Mouse (Mus musculus) stomach, embryonic 15.5 days (tissue): ENCODE results near the gene 4930442H23Rik. TPM values are rescaled to one million over a fixed set of nuclear protein-coding genes. Genes with fewer than 3 reads are reported as not detected.
A peak's percentile ranks its signal among the peaks of the same experiment; 100 is the strongest.
"Not testable (repeated sequence)": the region's sequence is repeated elsewhere in the genome, so short reads cannot be mapped to it uniquely, and the experiment has no call there.

ENCODE experiments used
- ATAC-seq: fragments of 200-750 bp; cut with Nextera tagmentation; 2 replicates; pipeline ENCODE4 v1.8.0; 2017; ENCODE audit warnings: low read depth, moderate number of reproducible peaks, moderate TSS enrichment; ENCODE audit not compliant: insufficient read depth, low FRiP score
- H3K27ac ChIP-seq: fragments of 300-500 bp; sonication (generic); 2 replicates; pipeline ENCODE4 v1.5.1; 2015; ENCODE audit warnings: mild to moderate bottlenecking, inconsistent platforms
- H3K27me3 ChIP-seq: fragments of 300-500 bp; sonication (generic); replicated peaks from 2 replicates; pipeline ENCODE4 v1.6.1; 2015; ENCODE audit warnings: inconsistent platforms
- H3K36me3 ChIP-seq: fragments of 300-500 bp; sonication (generic); 2 replicates; pipeline ENCODE4 v1.6.1; 2015; ENCODE audit warnings: inconsistent platforms
- H3K4me1 ChIP-seq: fragments of 300-500 bp; sonication (generic); 2 replicates; pipeline ENCODE4 v1.6.1; 2015; ENCODE audit warnings: inconsistent platforms
- H3K4me2 ChIP-seq: fragments of 300-500 bp; sonication (generic); 2 replicates; pipeline ENCODE4 v1.6.1; 2015; ENCODE audit warnings: mild to moderate bottlenecking, inconsistent platforms
- H3K4me3 ChIP-seq: fragments of 300-500 bp; sonication (generic); replicated peaks from 2 replicates; pipeline ENCODE4 v1.5.1; 2015; ENCODE audit warnings: inconsistent platforms
- H3K9ac ChIP-seq: fragments of 300-500 bp; sonication (generic); 2 replicates; pipeline ENCODE4 v1.6.1; 2015; ENCODE audit warnings: inconsistent platforms
- H3K9me3 ChIP-seq: fragments of 300-500 bp; sonication (generic); 2 replicates; pipeline ENCODE4 v1.6.1; 2016; ENCODE audit warnings: inconsistent platforms
- WGBS: fragments of 180-500 bp; shearing (Covaris S2); methylation state at CpG from one replicate; pipeline ENCODE4 v1.1.7; 2015; 5-methylcytosine and 5-hydroxymethylcytosine counted together
- polyA plus RNA-seq: library from polyadenylated mRNA; unstranded; fragments of >200 nt; fragmentation: Nextera tagmentation; extraction: Ambion mirVana; gene quantifications from 2 replicates; pipeline ENCODE4 v1.2.1, GENCODE M21; 2015

Gene 4930442H23Rik
- polyA plus RNA-seq, 1 experiment from 2014 or later: not detected

- peak; percentile 19; the same call in 1 of the 2 replicates for ATAC-seq
- 3% methylated on average over 29 of the region's 29 CpGs for WGBS
- H3K27me3 ChIP-seq: no peaks in the 10 kb centered on the region
Observed at GRCm38 (mm10) chr10:81174617-81175344, 8.9 kb downstream of the 4930442H23Rik start.

GRCm38 (mm10) chr10:81173132-81173531, 10.5 kb downstream of the 4930442H23Rik start:
- Histone ChIP-seq H3K4me3 (peak overlapping the region; percentile 4; the same call in 1 of the 2 replicates), H3K4me1 (peaks cover 37% of the 10 kb centered on the region), H3K4me2 (peak overlapping the region; percentile 38), H3K9me3 (no peaks in the 10 kb centered on the region), H3K27me3 (no peaks in the 10 kb centered on the region), H3K27ac (peak overlapping the region; percentile 87), H3K9ac (no peak overlapping the region), H3K36me3 (peaks cover 7% of the 10 kb centered on the region)
- 4% methylated on average over 21 of the region's 21 CpGs for WGBS
- peak; percentile 25; the same call in 1 of the 2 replicates for ATAC-seq

More at GRCm38 (mm10) chr10:81174617-81175344, 8.9 kb downstream of the 4930442H23Rik start:
- peaks cover 50% of the 10 kb centered on the region for H3K4me1 ChIP-seq
- H3K27ac ChIP-seq: peak overlapping the region; percentile 79
- no peak overlapping the region for H3K9ac ChIP-seq
- H3K4me2 ChIP-seq: peak overlapping the region; percentile 67
- peak overlapping the region; percentile 29 for H3K4me3 ChIP-seq
- H3K9me3 ChIP-seq: no peaks in the 10 kb centered on the region
- peaks cover 24% of the 10 kb centered on the region for H3K36me3 ChIP-seq

- not testable (repeated sequence) for ATAC-seq, H3K9me3 ChIP-seq, H3K27me3 ChIP-seq, H3K4me3 ChIP-seq, H3K36me3 ChIP-seq, H3K9ac ChIP-seq
- peak overlapping the region; percentile 76 for H3K27ac ChIP-seq
- peaks cover 28% of the 10 kb centered on the region for H3K4me1 ChIP-seq
- WGBS: 25% methylated on average over 10 of the region's 14 CpGs
- peak overlapping the region; percentile 29 for H3K4me2 ChIP-seq
Observed at GRCm38 (mm10) chr10:81169411-81169900, 14.2 kb downstream of the 4930442H23Rik start.

GRCm38 (mm10) chr10:81168521-81169244, 15.0 kb downstream of the 4930442H23Rik start:
- Histone ChIP-seq H3K4me3 (peak overlapping the region; percentile 93), H3K9ac (peak overlapping the region; percentile 37; the same call in 1 of the 2 replicates), H3K4me1 (peaks cover 21% of the 10 kb centered on the region; the same call in 1 of the 2 replicates), H3K27me3 (no peaks in the 10 kb centered on the region), H3K4me2 (peak overlapping the region; percentile 91), H3K9me3 (no peaks in the 10 kb centered on the region), H3K27ac (peak overlapping the region; percentile 83), H3K36me3 (peaks cover 6% of the 10 kb centered on the region; the same call in 1 of the 2 replicates)
- 2% methylated on average over 29 of the region's 29 CpGs for WGBS
- ATAC-seq: peak; percentile 56; the same call in 1 of the 2 replicates

GRCm38 (mm10) chr10:81168087-81168431, 15.6 kb downstream of the 4930442H23Rik start:
- no peak overlapping the region for H3K9ac ChIP-seq
- WGBS: 4% methylated on average over 5 of the region's 5 CpGs
- peaks cover 16% of the 10 kb centered on the region; the same call in 1 of the 2 replicates for H3K4me1 ChIP-seq

GRCm38 (mm10) chr10:81167200-81168086, 16.2 kb downstream of the 4930442H23Rik start, which contains the start of gene Pias4:
Gene Pias4 (minus strand): TSS chr10:81167923.
- under 1% methylated on average over 60 of the region's 64 CpGs for WGBS
- Histone ChIP-seq H3K4me3 (peak within 1 kb of the TSS; percentile 93), H3K9ac (peak within 1 kb of the TSS; percentile 86), H3K36me3 (peaks cover 10% of the 10 kb centered on the region), H3K4me1 (peaks cover 14% of the 10 kb centered on the region; the same call in 1 of the 2 replicates), H3K9me3 (no peaks in the 10 kb centered on the region), H3K4me2 (peak within 1 kb of the TSS; percentile 93), H3K27me3 (no peaks in the 10 kb centered on the region), H3K27ac (peak within 1 kb of the TSS; percentile 83)
- peak; percentile 88 for ATAC-seq

More at GRCm38 (mm10) chr10:81168087-81168431, 15.6 kb downstream of the 4930442H23Rik start:
- H3K4me2 ChIP-seq: peak overlapping the region; percentile 91
- H3K27ac ChIP-seq: peak overlapping the region; percentile 83
- no peaks in the 10 kb centered on the region for H3K9me3 ChIP-seq
- peak; percentile 34 for ATAC-seq
- no peaks in the 10 kb centered on the region for H3K27me3 ChIP-seq
- H3K36me3 ChIP-seq: peaks cover 10% of the 10 kb centered on the region; the same call in 1 of the 2 replicates
- H3K4me3 ChIP-seq: peak overlapping the region; percentile 93

GRCm38 (mm10) chr10:81165118-81165517, 18.5 kb downstream of the 4930442H23Rik start:
- ATAC-seq: no peak
- Histone ChIP-seq H3K27me3 (no peaks in the 10 kb centered on the region), H3K9ac (no peak overlapping the region), H3K27ac (no peak overlapping the region), H3K9me3 (no peaks in the 10 kb centered on the region), H3K4me1 (peaks cover 22% of the 10 kb centered on the region; the same call in 1 of the 2 replicates), H3K4me3 (no peak overlapping the region), H3K36me3 (peaks cover 10% of the 10 kb centered on the region), H3K4me2 (no peak overlapping the region)
- WGBS: 66% methylated on average over 8 of the region's 8 CpGs

GRCm38 (mm10) chr10:81162318-81162652, 21.4 kb downstream of the 4930442H23Rik start:
- Histone ChIP-seq H3K9me3 (no peaks in the 10 kb centered on the region), H3K27ac (no peak overlapping the region), H3K9ac (no peak overlapping the region), H3K27me3 (no peaks in the 10 kb centered on the region), H3K4me3 (no peak overlapping the region), H3K36me3 (peaks cover 23% of the 10 kb centered on the region), H3K4me1 (peaks cover 18% of the 10 kb centered on the region; the same call in 1 of the 2 replicates), H3K4me2 (no peak overlapping the region)
- WGBS: 66% methylated on average over 2 of the region's 2 CpGs
- no peak for ATAC-seq

GRCm38 (mm10) chr10:81161602-81162317, 21.9 kb downstream of the 4930442H23Rik start:
- H3K4me2 ChIP-seq: no peak overlapping the region
- no peak overlapping the region for H3K27ac ChIP-seq
- no peaks in the 10 kb centered on the region for H3K9me3 ChIP-seq
- peaks cover 28% of the 10 kb centered on the region for H3K36me3 ChIP-seq
- H3K27me3 ChIP-seq: no peaks in the 10 kb centered on the region
- 62% methylated on average over 8 of the region's 8 CpGs for WGBS
- no peak for ATAC-seq
- H3K9ac ChIP-seq: no peak overlapping the region
- H3K4me3 ChIP-seq: no peak overlapping the region
- peaks cover 16% of the 10 kb centered on the region; the same call in 1 of the 2 replicates for H3K4me1 ChIP-seq

- Histone ChIP-seq H3K36me3 (peaks cover 68% of the 10 kb centered on the region), H3K4me1 (peaks cover 7% of the 10 kb centered on the region; the same call in 1 of the 2 replicates), H3K9ac (no peak overlapping the region), H3K9me3 (no peaks in the 10 kb centered on the region), H3K4me2 (no peak overlapping the region), H3K27me3 (no peaks in the 10 kb centered on the region), H3K27ac (peak overlapping the region; percentile 63), H3K4me3 (no peak overlapping the region)
- WGBS: 78% methylated on average over 6 of the region's 6 CpGs
- ATAC-seq: no peak
Observed at GRCm38 (mm10) chr10:81154736-81155135, 28.9 kb downstream of the 4930442H23Rik start.
